Mouse (Mus musculus): ENCODE results near the gene Twist1. TPM values are rescaled to one million over a fixed set of nuclear protein-coding genes. Genes with fewer than 3 reads are reported as not detected.

Twist1 gene
- polyA plus RNA-seq, 1 experiment, result 1.2 TPM

DNA sequence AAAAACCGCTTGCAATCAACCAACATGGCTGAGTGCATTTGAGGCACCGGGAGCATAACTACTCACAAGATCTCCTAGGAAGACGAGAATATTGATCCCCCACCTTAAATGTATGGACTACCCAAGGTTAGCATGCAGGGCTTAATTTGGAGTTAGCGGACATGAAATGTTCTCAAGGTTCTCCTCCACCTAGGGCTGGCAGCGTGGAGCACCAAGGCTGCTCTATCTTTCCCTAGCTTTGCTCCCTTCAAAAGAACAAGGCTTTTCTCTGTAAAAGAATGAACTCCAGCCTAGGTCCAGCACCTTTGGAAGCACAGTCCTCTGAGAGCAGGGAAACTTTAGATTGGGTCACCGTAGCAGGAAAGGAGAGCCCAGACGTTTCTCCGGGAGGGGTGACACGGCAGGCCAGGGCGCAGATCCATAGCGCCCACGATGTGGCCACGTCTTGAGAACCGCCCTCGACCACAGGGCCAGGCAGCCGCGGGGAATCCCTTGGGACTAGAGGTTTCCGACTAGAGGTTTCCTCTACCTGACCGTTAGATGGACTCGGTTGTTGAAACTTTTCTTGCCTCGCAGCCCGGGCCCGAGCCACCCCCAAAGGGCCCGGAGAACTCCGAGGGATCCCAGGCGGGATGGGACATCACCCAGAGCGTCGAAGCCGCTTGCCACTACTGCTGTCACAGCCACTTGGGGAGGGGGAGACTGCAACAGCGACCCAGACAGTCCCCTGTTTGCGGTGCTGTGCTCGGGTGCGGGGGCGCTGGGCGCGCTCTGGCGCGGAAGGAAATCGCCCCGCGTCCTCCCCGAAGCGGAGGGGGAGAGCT, 683 bp upstream of the Twist1 start:
- Histone ChIP-seq H3K27ac (ENCODE audit: control insufficient read depth, insufficient read depth, low read depth, low read length, poor library complexity) (no peak overlapping the region), H3K4me1 (ENCODE audit: control insufficient read depth, insufficient read depth, low read length) (no peaks in the 10 kb centered on the region), H3K4me3 (replicated peaks; ENCODE audit: control insufficient read depth, low read depth, low read length) (no peak overlapping the region)
- TF ChIP-seq POLR2A (IDR thresholded peaks at IDR 0.05; ENCODE audit: borderline replicate concordance, control insufficient read depth, low read depth, low read length) (no peak), CTCF (IDR thresholded peaks at IDR 0.05; ENCODE audit: control insufficient read depth, insufficient read depth, low read length) (no peak)
- WGBS, result 4% methylated on average over 43 of the region's 43 CpGs

DNA sequence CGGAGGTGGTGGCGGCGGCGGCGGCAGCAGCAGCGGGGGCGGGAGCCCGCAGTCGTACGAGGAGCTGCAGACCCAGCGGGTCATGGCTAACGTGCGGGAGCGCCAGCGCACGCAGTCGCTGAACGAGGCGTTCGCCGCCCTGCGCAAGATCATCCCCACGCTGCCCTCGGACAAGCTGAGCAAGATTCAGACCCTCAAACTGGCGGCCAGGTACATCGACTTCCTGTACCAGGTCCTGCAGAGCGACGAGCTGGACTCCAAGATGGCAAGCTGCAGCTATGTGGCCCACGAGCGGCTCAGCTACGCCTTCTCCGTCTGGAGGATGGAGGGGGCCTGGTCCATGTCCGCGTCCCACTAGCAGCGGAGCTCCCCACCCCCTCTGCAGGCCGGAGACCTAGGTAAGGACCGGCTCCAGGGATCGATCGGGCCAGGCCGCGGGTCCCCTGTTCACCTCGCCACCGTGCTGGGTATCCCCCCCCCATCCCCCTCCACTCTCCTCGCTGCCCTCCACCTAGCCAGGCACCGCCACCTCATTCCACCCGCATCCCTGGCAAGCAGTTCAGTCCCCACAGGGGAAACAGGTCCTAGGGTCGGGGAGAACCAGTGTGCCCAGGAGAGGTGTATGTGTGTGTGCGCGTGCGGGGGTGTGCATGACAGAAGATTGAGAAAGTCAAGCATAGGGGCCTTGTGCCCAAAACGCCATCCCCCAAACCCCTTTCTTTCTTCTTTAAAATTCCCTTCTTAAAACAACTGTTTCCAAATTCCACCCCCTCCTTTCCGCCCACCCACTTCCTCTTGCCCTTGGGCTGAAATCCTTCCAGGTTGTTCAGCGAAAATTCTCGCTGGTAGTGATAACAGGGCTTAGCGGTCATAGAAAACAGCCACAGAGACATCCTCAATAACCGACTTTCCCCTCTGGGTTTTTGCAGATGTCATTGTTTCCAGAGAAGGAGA, 1.0 kb downstream of the Twist1 start:
- no peak for TF ChIP-seq CTCF (IDR thresholded peaks at IDR 0.05; ENCODE audit: control insufficient read depth, insufficient read depth, low read length)
- no peak for TF ChIP-seq POLR2A (IDR thresholded peaks at IDR 0.05; ENCODE audit: borderline replicate concordance, control insufficient read depth, low read depth, low read length)
- WGBS, result 3% methylated on average over 56 of the region's 56 CpGs
- H3K27ac ChIP-seq (ENCODE audit: control insufficient read depth, insufficient read depth, low read depth, low read length, poor library complexity), result no peak overlapping the region
- H3K4me3 ChIP-seq (replicated peaks; ENCODE audit: control insufficient read depth, low read depth, low read length), result no peak overlapping the region
- no peaks in the 10 kb centered on the region for H3K4me1 ChIP-seq (ENCODE audit: control insufficient read depth, insufficient read depth, low read length)

DNA sequence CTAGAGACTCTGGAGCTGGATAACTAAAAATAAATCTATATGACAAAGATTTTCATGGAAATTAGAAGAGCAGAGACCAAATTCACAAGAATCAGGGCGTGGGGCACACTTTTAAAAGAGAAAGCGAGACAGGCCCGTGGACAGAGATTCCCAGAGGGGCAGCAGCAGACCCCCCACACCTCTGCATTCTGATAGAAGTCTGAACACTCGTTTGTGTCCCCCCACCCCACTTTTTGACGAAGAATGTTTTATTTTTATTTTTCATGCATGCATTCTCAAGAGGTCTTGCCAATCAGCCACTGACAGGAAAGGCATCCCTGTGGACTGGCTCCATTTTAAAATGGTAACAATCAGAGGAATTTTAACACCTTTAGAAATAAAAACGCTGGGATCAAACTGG, 1.7 kb downstream of the Twist1 start:
- no peak overlapping the region for H3K4me3 ChIP-seq (replicated peaks; ENCODE audit: control insufficient read depth, low read depth, low read length)
- TF ChIP-seq CTCF (IDR thresholded peaks at IDR 0.05; ENCODE audit: control insufficient read depth, insufficient read depth, low read length) (no peak), POLR2A (IDR thresholded peaks at IDR 0.05; ENCODE audit: borderline replicate concordance, control insufficient read depth, low read depth, low read length) (no peak)
- H3K4me1 ChIP-seq (ENCODE audit: control insufficient read depth, insufficient read depth, low read length), result no peaks in the 10 kb centered on the region
- no peak overlapping the region for H3K27ac ChIP-seq (ENCODE audit: control insufficient read depth, insufficient read depth, low read depth, low read length, poor library complexity)
- WGBS, result 11% methylated on average over 6 of the region's 6 CpGs

DNA sequence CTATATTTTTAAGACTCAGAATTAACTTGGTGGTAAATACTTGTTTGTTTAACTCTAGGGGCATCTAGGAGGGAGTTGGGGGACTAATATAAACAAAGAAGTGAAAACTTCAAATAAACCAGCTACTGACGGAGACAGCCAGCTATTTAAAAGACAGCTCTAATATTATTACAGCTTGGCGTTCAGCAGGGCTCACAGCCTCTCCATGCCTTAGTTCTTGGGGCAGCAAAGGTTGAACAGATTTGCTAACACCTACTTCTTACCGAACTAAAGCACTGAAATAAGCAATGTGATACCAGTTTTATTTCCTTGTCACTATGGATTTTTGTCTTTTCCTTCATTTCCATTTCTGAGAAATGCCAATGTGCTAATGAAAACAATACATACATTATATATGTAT, 2.4 kb downstream of the Twist1 start:
- no peak overlapping the region for H3K4me3 ChIP-seq (replicated peaks; ENCODE audit: control insufficient read depth, low read depth, low read length)
- H3K27ac ChIP-seq (ENCODE audit: control insufficient read depth, insufficient read depth, low read depth, low read length, poor library complexity), result no peak overlapping the region
- WGBS, result 25% methylated on average over 3 of the region's 3 CpGs
- TF ChIP-seq CTCF (IDR thresholded peaks at IDR 0.05; ENCODE audit: control insufficient read depth, insufficient read depth, low read length), result no peak
- no peak for TF ChIP-seq POLR2A (IDR thresholded peaks at IDR 0.05; ENCODE audit: borderline replicate concordance, control insufficient read depth, low read depth, low read length)
- no peaks in the 10 kb centered on the region for H3K4me1 ChIP-seq (ENCODE audit: control insufficient read depth, insufficient read depth, low read length)

DNA sequence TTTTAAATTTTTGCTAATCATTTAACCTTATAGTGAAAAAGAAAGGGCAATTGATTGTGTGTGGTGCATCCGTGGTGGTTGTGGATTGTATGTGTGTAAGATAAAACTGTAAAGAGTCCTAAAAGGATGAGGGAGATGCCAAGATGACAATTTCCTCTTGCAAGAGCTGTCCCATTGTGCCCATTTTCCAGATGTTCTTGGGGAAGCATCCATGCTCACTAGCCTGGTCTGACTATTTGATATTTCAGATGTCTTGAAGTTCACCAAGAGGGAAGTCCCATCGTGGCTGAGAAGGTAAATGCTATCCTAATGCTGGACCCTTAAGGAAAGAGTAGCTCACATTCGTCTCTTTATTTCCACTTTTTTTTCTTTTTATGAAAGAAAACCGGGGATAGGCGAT, 3.5 kb downstream of the Twist1 start:
- Histone ChIP-seq H3K4me3 (replicated peaks; ENCODE audit: control insufficient read depth, low read depth, low read length) (no peak overlapping the region), H3K4me1 (ENCODE audit: control insufficient read depth, insufficient read depth, low read length) (no peaks in the 10 kb centered on the region), H3K27ac (ENCODE audit: control insufficient read depth, insufficient read depth, low read depth, low read length, poor library complexity) (no peak overlapping the region)
- TF ChIP-seq CTCF (IDR thresholded peaks at IDR 0.05; ENCODE audit: control insufficient read depth, insufficient read depth, low read length) (no peak), POLR2A (IDR thresholded peaks at IDR 0.05; ENCODE audit: borderline replicate concordance, control insufficient read depth, low read depth, low read length) (no peak)
- WGBS, result 27% methylated on average over 5 of the region's 5 CpGs

DNA sequence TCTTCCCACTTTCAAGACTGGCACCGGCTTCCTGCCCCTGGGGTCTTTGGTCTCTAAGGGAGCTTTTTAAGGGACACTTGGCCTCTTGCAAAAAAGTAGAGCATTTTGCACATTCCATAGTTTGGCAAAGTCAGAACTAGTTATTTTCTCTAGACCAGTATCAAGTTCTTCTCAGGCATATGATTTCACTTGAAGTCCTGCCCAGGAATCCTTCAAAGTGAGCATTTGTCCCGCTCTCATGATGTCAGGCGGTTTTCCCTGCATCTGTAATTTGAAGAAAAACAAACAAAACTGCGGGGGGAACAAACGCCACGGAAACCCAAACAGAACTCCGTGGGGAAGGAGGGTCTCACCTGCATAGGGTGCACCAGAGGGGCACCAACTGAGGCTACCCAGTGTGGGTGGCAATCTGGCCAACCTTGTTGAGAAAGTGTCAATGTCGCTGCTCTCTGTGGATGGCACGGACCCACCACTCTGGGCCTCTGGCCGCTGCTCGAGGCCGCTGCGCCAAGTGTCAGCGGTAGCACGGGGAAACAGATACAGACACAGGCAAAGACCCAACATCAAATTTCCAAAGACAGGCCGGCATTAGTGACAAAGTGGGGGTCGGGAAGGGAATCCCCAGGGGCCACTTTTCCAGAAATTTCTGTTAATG, 4.8 kb downstream of the Twist1 start:
- no peak overlapping the region for H3K4me3 ChIP-seq (replicated peaks; ENCODE audit: control insufficient read depth, low read depth, low read length)
- 18% methylated on average over 17 of the region's 17 CpGs for WGBS

DNA sequence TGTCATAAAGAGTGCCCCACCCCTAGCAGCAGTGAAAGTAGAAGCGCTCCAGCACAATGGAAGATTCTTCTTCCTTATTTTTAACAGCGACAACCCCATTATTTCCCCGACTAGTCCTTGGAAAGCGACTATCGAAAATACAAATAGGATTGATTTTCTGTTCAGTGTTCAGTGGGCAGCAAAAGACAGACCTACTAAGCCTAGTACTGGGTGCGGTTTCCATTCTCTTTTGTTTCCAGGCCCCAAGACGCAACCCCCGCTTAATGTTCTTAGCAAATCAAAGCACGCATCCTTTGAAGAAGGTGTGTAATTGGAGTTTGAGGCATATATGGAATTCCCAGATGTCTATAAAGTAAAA, 5.3 kb downstream of the Twist1 start:
- Histone ChIP-seq H3K4me3 (replicated peaks; ENCODE audit: control insufficient read depth, low read depth, low read length) (no peak overlapping the region), H3K27ac (ENCODE audit: control insufficient read depth, insufficient read depth, low read depth, low read length, poor library complexity) (no peak overlapping the region), H3K4me1 (ENCODE audit: control insufficient read depth, insufficient read depth, low read length) (no peaks in the 10 kb centered on the region)
- TF ChIP-seq POLR2A (IDR thresholded peaks at IDR 0.05; ENCODE audit: borderline replicate concordance, control insufficient read depth, low read depth, low read length), result no peak
- no peak for TF ChIP-seq CTCF (IDR thresholded peaks at IDR 0.05; ENCODE audit: control insufficient read depth, insufficient read depth, low read length)
- WGBS, result 21% methylated on average over 9 of the region's 9 CpGs

More for the DNA sequence above, 4.8 kb downstream of the Twist1 start:
- H3K27ac ChIP-seq (ENCODE audit: control insufficient read depth, insufficient read depth, low read depth, low read length, poor library complexity), result no peak overlapping the region
- no peak for TF ChIP-seq CTCF (IDR thresholded peaks at IDR 0.05; ENCODE audit: control insufficient read depth, insufficient read depth, low read length)
- no peak for TF ChIP-seq POLR2A (IDR thresholded peaks at IDR 0.05; ENCODE audit: borderline replicate concordance, control insufficient read depth, low read depth, low read length)
- no peaks in the 10 kb centered on the region for H3K4me1 ChIP-seq (ENCODE audit: control insufficient read depth, insufficient read depth, low read length)
